Comparison of ENCODE assay signal across 8 mouse cellular contexts in the genomic region with DNA sequence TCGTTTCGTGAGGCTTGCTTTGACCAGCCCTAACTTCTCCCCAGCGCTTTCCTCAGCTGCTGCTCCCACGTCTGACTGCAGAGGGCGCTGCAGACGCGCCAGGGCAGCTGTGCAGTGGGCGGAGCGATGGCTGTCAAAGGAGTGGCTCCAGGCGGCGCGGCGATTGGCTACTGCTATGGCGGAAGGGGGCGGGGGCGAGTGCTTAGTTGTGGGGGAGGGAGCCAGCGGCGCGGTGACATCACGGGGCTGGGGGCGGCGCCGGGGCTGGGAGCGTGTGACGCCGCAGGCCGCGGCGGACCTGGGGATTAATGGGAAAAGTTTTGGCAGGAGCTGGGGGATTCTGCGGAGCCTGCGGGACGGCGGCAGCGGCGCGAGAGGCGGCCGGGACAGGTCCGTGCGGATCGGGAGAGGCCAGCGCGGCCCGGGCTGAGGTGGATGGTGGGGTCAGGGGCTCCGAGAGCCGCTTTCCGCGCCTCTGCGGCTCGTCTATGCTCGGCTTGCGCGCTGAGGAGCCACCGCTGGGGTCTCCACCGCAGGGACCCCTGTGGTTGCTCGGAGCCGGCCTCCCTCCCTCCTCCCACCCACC. TPM values are rescaled to one million over a fixed set of nuclear protein-coding genes. Genes with fewer than 3 reads are reported as not detected.
DNase-seq lines count a peak whose midpoint lies in the region; ATAC-seq and TF ChIP-seq lines count a peak whose summit lies in the region.

Gene Ppard, plus strand, starts transcription at position 226 of the 586 bp plus-strand sequence.

- peak within 1 kb of the TSS; percentile 98 for H3K4me3 ChIP-seq in ES-Bruce4 (ENCODE audit: low read depth, low read length)
- peak within 1 kb of the TSS; percentile 68 for H3K4me3 ChIP-seq in forebrain, embryonic 14.5 days (ENCODE audit: low read depth, low read length)
- H3K4me3 ChIP-seq in neural tube, embryonic 15.5 days (replicated peaks): peak within 1 kb of the TSS; percentile 72

- H3K9me3 ChIP-seq in ES-Bruce4 (replicated peaks; ENCODE audit: control insufficient read depth, insufficient read depth, low read length, poor library complexity, severe bottlenecking): no peaks in the 10 kb centered on the region
- H3K9me3 ChIP-seq in forebrain, embryonic 14.5 days (replicated peaks; ENCODE audit: control insufficient read depth, low read length): no peaks in the 10 kb centered on the region
- H3K9me3 ChIP-seq in neural tube, embryonic 15.5 days (replicated peaks): no peaks in the 10 kb centered on the region

- H3K9ac ChIP-seq in ES-Bruce4 (ENCODE audit: low read depth, poor library complexity, severe bottlenecking): peak within 1 kb of the TSS; percentile 87
- H3K9ac ChIP-seq in forebrain, embryonic 14.5 days (ENCODE audit: low read length): peak within 1 kb of the TSS; percentile 80
- H3K9ac ChIP-seq in neural tube, embryonic 15.5 days (replicated peaks): peak within 1 kb of the TSS; percentile 74

- H3K27ac ChIP-seq in ES-Bruce4 (ENCODE audit: insufficient read depth, low read length): peak within 1 kb of the TSS; percentile 25
- H3K27ac ChIP-seq in forebrain, embryonic 14.5 days (ENCODE audit: low read depth, low read length): peak within 1 kb of the TSS; percentile 55; the same call in 1 of the 2 replicates
- H3K27ac ChIP-seq in neural tube, embryonic 15.5 days (replicated peaks): peak within 1 kb of the TSS; percentile 80

- no peaks in the 10 kb centered on the region for H3K27me3 ChIP-seq in ES-Bruce4 (ENCODE audit: control insufficient read depth, insufficient read depth, low read length, poor library complexity, severe bottlenecking)
- no peaks in the 10 kb centered on the region for H3K27me3 ChIP-seq in forebrain, embryonic 14.5 days (replicated peaks; ENCODE audit: control insufficient read depth, insufficient read depth, low read length)
- H3K27me3 ChIP-seq in neural tube, embryonic 15.5 days (replicated peaks): no peaks in the 10 kb centered on the region

- TF ChIP-seq POLR2A in ES-Bruce4 (IDR thresholded peaks at IDR 0.05; ENCODE audit: insufficient read depth, low read length): no peak

- ATAC-seq in cerebellum, adult (ENCODE audit: insufficient number of reproducible peaks, low FRiP score, low TSS enrichment): peak; percentile 86
- ATAC-seq in forebrain, embryonic 14.5 days: peak; percentile 97
- peak; percentile 94 for ATAC-seq in neural tube, embryonic 15.5 days (ENCODE audit: low FRiP score)

- H3K36me3 ChIP-seq in ES-Bruce4 (ENCODE audit: control insufficient read depth, insufficient read depth, low read length, poor library complexity, severe bottlenecking): no peaks in the 10 kb centered on the region; the same call in 1 of the 2 replicates
- H3K36me3 ChIP-seq in forebrain, embryonic 14.5 days (ENCODE audit: control insufficient read depth, insufficient read depth, low read length): no peaks in the 10 kb centered on the region
- no peaks in the 10 kb centered on the region for H3K36me3 ChIP-seq in neural tube, embryonic 15.5 days

- under 1% methylated on average over 57 of the region's 57 CpGs for WGBS in forebrain, embryonic 14.5 days
- under 1% methylated on average over 47 of the region's 57 CpGs for WGBS in neural tube, embryonic 15.5 days

- intact Hi-C loops in heart, postnatal 14 days (cut with DNase I): loop anchor here (5.0 kb wide), 1 partner anchor 40 kb away; no protein-coding TSS in a partner anchor

- peak within 1 kb of the TSS; percentile 87 for H3K4me2 ChIP-seq in forebrain, embryonic 14.5 days (ENCODE audit: low read length)
- peak within 1 kb of the TSS; percentile 92 for H3K4me2 ChIP-seq in neural tube, embryonic 15.5 days

- peak; percentile 99 for TF ChIP-seq CTCF in ES-Bruce4 (IDR thresholded peaks at IDR 0.05; ENCODE audit: low read depth, low read length)

- DNase-seq in forebrain, embryonic 14.5 days (ENCODE audit: low spot score): peak; percentile 98
- peak; percentile 99 for DNase-seq in heart, postnatal 14 days
- peak; percentile 98 for DNase-seq in layer of hippocampus, adult 11-12 months (ENCODE audit: low spot score)
- DNase-seq in lung, adult 18-20 months: peak; percentile 96 to 97
- DNase-seq in testis, postnatal 14 days (ENCODE audit: low spot score): peak; percentile 98

- H3K4me1 ChIP-seq in ES-Bruce4 (ENCODE audit: control insufficient read depth, insufficient read depth, low read length): peaks cover 8% of the 10 kb centered on the region
- H3K4me1 ChIP-seq in forebrain, embryonic 14.5 days (ENCODE audit: control insufficient read depth, insufficient read depth, low read length): peaks cover 5% of the 10 kb centered on the region; the same call in 1 of the 2 replicates
- peaks cover 39% of the 10 kb centered on the region for H3K4me1 ChIP-seq in neural tube, embryonic 15.5 days

- peak; percentile 43; the same call in 1 of the 2 replicates for TF ChIP-seq EP300 in ES-Bruce4 (IDR thresholded peaks at IDR 0.05; ENCODE audit: insufficient read depth, low read depth, low read length)

RNA-seq across cellular contexts. Expression of gene Ppard, which starts in this region (rescaled TPM):
- 24.0 and 25.2 TPM in 2 replicates for polyA plus RNA-seq in ES-Bruce4 (2011; ENCODE audit: insufficient read depth, insufficient read length, low read depth, missing spikeins)
- polyA plus RNA-seq in forebrain, embryonic 14.5 days (2014; fragmentation: Nextera tagmentation; extraction: Ambion mirVana): 1.7 and 1.8 TPM in 2 replicates
- total RNA-seq in heart, postnatal 14 days (2021): 10 to 100 TPM; 37.7 to 39.4 TPM
- polyA plus RNA-seq in neural tube, embryonic 15.5 days (2015; fragmentation: Nextera tagmentation; extraction: Ambion mirVana): 1.3 and 1.7 TPM in 2 replicates

Comparison
In these comparisons a context has a peak if more than half of its experiments do, and no peak if none do; other contexts are left out.
1. Peak in every context shown above with its lines: DNase-seq, ATAC-seq, H3K4me3 ChIP-seq and H3K27ac ChIP-seq.
2. H3K27ac ChIP-seq: peak in every context shown above with its lines; median percentile 80 in neural tube, embryonic 15.5 days; 55 in forebrain, embryonic 14.5 days; 25 in ES-Bruce4.